Mouse (Mus musculus): ENCODE measurements around the gene Gm11562. TPM values are rescaled to one million over a fixed set of nuclear protein-coding genes. Genes with fewer than 3 reads are reported as not detected.
"Not testable (repeated sequence)": the region's sequence is repeated elsewhere in the genome, so short reads cannot be mapped to it uniquely, and the experiment has no call there.

Gene Gm11562
- not detected in 2 replicates for polyA plus RNA-seq (2016; fragmentation: Nextera tagmentation; extraction: Ambion mirVana)

GRCm38 (mm10) chr11:99620335-99620734 lies at the start of gene Gm11562:
TSS of gene Gm11562 (minus strand) at chr11:99620435.
- WGBS = 75% methylated on average over 2 of the region's 2 CpGs
- DNase-seq (ENCODE audit: low spot score) = no peak
- Histone ChIP-seq H3K36me3 (no peaks in the 10 kb centered on the region), H3K27ac (no peak within 1 kb of the TSS), H3K4me1 (no peaks in the 10 kb centered on the region), H3K4me3 (no peak within 1 kb of the TSS), H3K9me3 (no peaks in the 10 kb centered on the region), H3K27me3 (ENCODE audit: insufficient read depth, poor library complexity, severe bottlenecking) (no peaks in the 10 kb centered on the region)

- no peak for DNase-seq (ENCODE audit: low spot score)
- no peaks in the 10 kb centered on the region for H3K36me3 ChIP-seq
- peaks cover 3% of the 10 kb centered on the region; the same call in 1 of the 2 replicates for H3K4me1 ChIP-seq
- no peaks in the 10 kb centered on the region for H3K9me3 ChIP-seq
- no peak within 1 kb of the TSS for H3K27ac ChIP-seq
- 0 out of 2 replicates have a peak, but pooled peaks cover 5% of the 10 kb centered on the region for H3K27me3 ChIP-seq (ENCODE audit: insufficient read depth, poor library complexity, severe bottlenecking)
- H3K4me3 ChIP-seq = no peak within 1 kb of the TSS
Measured at GRCm38 (mm10) chr11:99665860-99666259, 45.6 kb upstream of the Gm11562 start, which contains the start of gene Krtap4-6. TSS of gene Krtap4-6 (minus strand) at chr11:99665960.

- H3K27ac ChIP-seq = no peak overlapping the region
- H3K36me3 ChIP-seq = no peaks in the 10 kb centered on the region
- WGBS = 83% methylated on average over 10 of the region's 10 CpGs
- no peak overlapping the region for H3K4me3 ChIP-seq
- no peaks in the 10 kb centered on the region for H3K9me3 ChIP-seq
- H3K4me1 ChIP-seq = peaks cover 3% of the 10 kb centered on the region; the same call in 1 of the 2 replicates
- H3K27me3 ChIP-seq (ENCODE audit: insufficient read depth, poor library complexity, severe bottlenecking) = 0 out of 2 replicates have a peak, but pooled peaks cover 5% of the 10 kb centered on the region
- DNase-seq (ENCODE audit: low spot score) = no peak
Measured at GRCm38 (mm10) chr11:99662802-99663201, 42.6 kb upstream of the Gm11562 start.

- WGBS = 83% methylated on average over 4 of the region's 4 CpGs
- Histone ChIP-seq H3K9me3 (no peaks in the 10 kb centered on the region), H3K4me3 (no peak overlapping the region), H3K27ac (no peak overlapping the region), H3K4me1 (peaks cover 3% of the 10 kb centered on the region; the same call in 1 of the 2 replicates), H3K27me3 (ENCODE audit: insufficient read depth, poor library complexity, severe bottlenecking) (no peaks in the 10 kb centered on the region), H3K36me3 (no peaks in the 10 kb centered on the region)
- no peak for DNase-seq (ENCODE audit: low spot score)
Measured at GRCm38 (mm10) chr11:99659256-99659655, 39.0 kb upstream of the Gm11562 start.

GRCm38 (mm10) chr11:99658467-99659010 lies 38.3 kb upstream of the Gm11562 start, which contains the start of gene Gm11563:
TSS of gene Gm11563 (minus strand) at chr11:99658960.
- DNase-seq (ENCODE audit: low spot score); H3K36me3 ChIP-seq; H3K27ac ChIP-seq; H3K4me3 ChIP-seq; H3K9me3 ChIP-seq; H3K4me1 ChIP-seq; H3K27me3 ChIP-seq (ENCODE audit: insufficient read depth, poor library complexity, severe bottlenecking): not testable (repeated sequence)
- WGBS = 57% methylated on average over 10 of the region's 10 CpGs

GRCm38 (mm10) chr11:99657051-99657450 lies 36.8 kb upstream of the Gm11562 start:
- 56% methylated on average over 5 of the region's 5 CpGs for WGBS
- no peaks in the 10 kb centered on the region for H3K36me3 ChIP-seq
- H3K4me3 ChIP-seq = no peak overlapping the region
- no peak for DNase-seq (ENCODE audit: low spot score)
- no peaks in the 10 kb centered on the region for H3K27me3 ChIP-seq (ENCODE audit: insufficient read depth, poor library complexity, severe bottlenecking)
- H3K9me3 ChIP-seq = no peaks in the 10 kb centered on the region
- no peaks in the 10 kb centered on the region for H3K4me1 ChIP-seq
- H3K27ac ChIP-seq = no peak overlapping the region

GRCm38 (mm10) chr11:99650136-99650535 lies 29.9 kb upstream of the Gm11562 start, which contains the start of gene Gm11555:
TSS of gene Gm11555 (minus strand) at chr11:99650236.
- Histone ChIP-seq H3K4me3 (no peak within 1 kb of the TSS), H3K27ac (no peak within 1 kb of the TSS), H3K36me3 (no peaks in the 10 kb centered on the region), H3K9me3 (no peaks in the 10 kb centered on the region), H3K27me3 (ENCODE audit: insufficient read depth, poor library complexity, severe bottlenecking) (no peaks in the 10 kb centered on the region), H3K4me1 (no peaks in the 10 kb centered on the region)
- 68% methylated on average over 2 of the region's 2 CpGs for whole genome bisulfite sequencing
- DNase-seq (ENCODE audit: low spot score) = no peak

GRCm38 (mm10) chr11:99646444-99646843 lies 26.2 kb upstream of the Gm11562 start:
- Histone ChIP-seq H3K4me1 (no peaks in the 10 kb centered on the region), H3K27me3 (ENCODE audit: insufficient read depth, poor library complexity, severe bottlenecking) (peaks cover 6% of the 10 kb centered on the region; the same call in 1 of the 2 replicates), H3K9me3 (no peaks in the 10 kb centered on the region), H3K36me3 (no peaks in the 10 kb centered on the region), H3K4me3 (no peak overlapping the region), H3K27ac (no peak overlapping the region)
- 80% methylated on average over 15 of the region's 15 CpGs for WGBS
- no peak for DNase-seq (ENCODE audit: low spot score)

- Histone ChIP-seq H3K27me3 (ENCODE audit: insufficient read depth, poor library complexity, severe bottlenecking) (peaks cover 6% of the 10 kb centered on the region; the same call in 1 of the 2 replicates), H3K36me3 (no peaks in the 10 kb centered on the region), H3K27ac (no peak overlapping the region), H3K4me3 (no peak overlapping the region), H3K4me1 (no peaks in the 10 kb centered on the region), H3K9me3 (no peaks in the 10 kb centered on the region)
- no peak for DNase-seq (ENCODE audit: low spot score)
- WGBS = 80% methylated on average over 3 of the region's 3 CpGs
Measured at GRCm38 (mm10) chr11:99644351-99644750, 24.1 kb upstream of the Gm11562 start.

- 79% methylated on average over 9 of the region's 9 CpGs for WGBS
- DNase-seq (ENCODE audit: low spot score); H3K27me3 ChIP-seq (ENCODE audit: insufficient read depth, poor library complexity, severe bottlenecking): not testable (repeated sequence)
Measured at GRCm38 (mm10) chr11:99643635-99644139, 23.5 kb upstream of the Gm11562 start, which contains the start of gene Krtap4-7. TSS of gene Krtap4-7 (minus strand) at chr11:99644089.

GRCm38 (mm10) chr11:99640926-99641325 lies 20.7 kb upstream of the Gm11562 start:
- no peak for DNase-seq (ENCODE audit: low spot score)
- H3K4me1 ChIP-seq = no peaks in the 10 kb centered on the region
- H3K4me3 ChIP-seq = no peak overlapping the region
- H3K36me3 ChIP-seq = no peaks in the 10 kb centered on the region
- H3K9me3 ChIP-seq = no peaks in the 10 kb centered on the region
- peaks cover 6% of the 10 kb centered on the region; the same call in 1 of the 2 replicates for H3K27me3 ChIP-seq (ENCODE audit: insufficient read depth, poor library complexity, severe bottlenecking)
- H3K27ac ChIP-seq = no peak overlapping the region
- 30% methylated on average over 1 of the region's 1 CpGs for WGBS

More at GRCm38 (mm10) chr11:99643635-99644139, 23.5 kb upstream of the Gm11562 start, which contains the start of gene Krtap4-7:
- not testable (repeated sequence) for H3K9me3 ChIP-seq, H3K27ac ChIP-seq, H3K36me3 ChIP-seq, H3K4me3 ChIP-seq, H3K4me1 ChIP-seq

- H3K36me3 ChIP-seq = no peaks in the 10 kb centered on the region
- H3K27me3 ChIP-seq (ENCODE audit: insufficient read depth, poor library complexity, severe bottlenecking) = peaks cover 7% of the 10 kb centered on the region; the same call in 1 of the 2 replicates
- peaks cover 4% of the 10 kb centered on the region; the same call in 1 of the 2 replicates for H3K4me1 ChIP-seq
- no peak overlapping the region for H3K27ac ChIP-seq
- no peak for DNase-seq (ENCODE audit: low spot score)
- H3K9me3 ChIP-seq = no peaks in the 10 kb centered on the region
- 79% methylated on average over 1 of the region's 1 CpGs for WGBS
- H3K4me3 ChIP-seq = no peak overlapping the region
Measured at GRCm38 (mm10) chr11:99637086-99637485, 16.9 kb upstream of the Gm11562 start.

- DNase-seq (ENCODE audit: low spot score) = no peak
- Histone ChIP-seq H3K27me3 (ENCODE audit: insufficient read depth, poor library complexity, severe bottlenecking) (peaks cover 7% of the 10 kb centered on the region; the same call in 1 of the 2 replicates), H3K4me1 (peaks cover 4% of the 10 kb centered on the region; the same call in 1 of the 2 replicates), H3K36me3 (no peaks in the 10 kb centered on the region), H3K9me3 (no peaks in the 10 kb centered on the region), H3K4me3 (no peak within 1 kb of the TSS), H3K27ac (no peak within 1 kb of the TSS)
- 37% methylated on average over 8 of the region's 8 CpGs for WGBS
Measured at GRCm38 (mm10) chr11:99634653-99635134, 14.5 kb upstream of the Gm11562 start, which contains the start of gene Krtap4-2. TSS of gene Krtap4-2 (minus strand) at chr11:99635084.

Data from heart, embryonic 10.5 days (tissue).